Mouse (Mus musculus) olfactory bulb, adult 2 months (tissue): ENCODE measurements around the gene Olfr2.

Experiments
- CTCF ChIP-seq: fragments of 200-500 bp; IDR thresholded peaks from 2 replicates; pipeline ENCODE4 v1.5.1; 2012; ENCODE audit warnings: low read depth, mild to moderate bottlenecking, low read length, moderate library complexity; ENCODE audit not compliant: insufficient read depth
- POLR2A ChIP-seq: fragments of 200-500 bp; IDR thresholded peaks from 2 replicates; pipeline ENCODE4 v1.6.1; 2012; ENCODE audit warnings: mild to moderate bottlenecking, low read depth, low read length, moderate library complexity; ENCODE audit not compliant: insufficient read depth

GRCm38 (mm10) chr7:107005972-107006371, at the start of gene Olfr2:
- TF ChIP-seq CTCF (no peak), POLR2A (no peak)
